Mouse (Mus musculus) urinary bladder, postnatal 4 days (tissue): ENCODE measurements around the gene Proser2.
"Not testable (repeated sequence)": the region's sequence is repeated elsewhere in the genome, so short reads cannot be mapped to it uniquely, and the experiment has no call there.

Experiments used
- DNase-seq, 2 experiments: peaks; one replicate each; pipeline ENCODE4 v3.0.0; 2021 to 2022; ENCODE audit warnings: low spot score in 2 of 2

Proser2 gene

DNA sequence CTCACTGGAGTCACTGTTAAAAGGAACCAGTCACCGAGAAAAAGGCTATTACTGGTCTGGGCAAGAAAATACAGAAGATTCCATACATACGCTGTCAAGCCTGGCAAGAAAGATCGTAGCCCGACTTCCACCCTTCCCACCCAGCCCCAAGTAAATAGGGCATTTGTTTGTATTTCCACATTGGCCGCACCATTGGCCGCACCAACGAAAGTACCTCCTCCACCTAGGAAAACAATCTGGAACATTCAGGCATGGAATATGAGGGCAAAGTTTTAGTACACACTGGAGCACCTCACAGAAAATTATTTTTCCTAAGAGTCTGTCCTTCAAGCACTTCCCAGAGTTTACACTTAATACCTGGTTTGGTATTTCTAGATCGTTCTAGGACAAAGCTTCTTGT is 1.1 kb downstream of the Proser2 start:
- no peak for DNase-seq

GRCm38 (mm10) chr2:6128136-6128805 is 1.7 kb downstream of the Proser2 start:
- DNase-seq = no peak

GRCm38 (mm10) chr2:6123046-6123445 is 7.0 kb downstream of the Proser2 start:
- DNase-seq = no peak

DNA sequence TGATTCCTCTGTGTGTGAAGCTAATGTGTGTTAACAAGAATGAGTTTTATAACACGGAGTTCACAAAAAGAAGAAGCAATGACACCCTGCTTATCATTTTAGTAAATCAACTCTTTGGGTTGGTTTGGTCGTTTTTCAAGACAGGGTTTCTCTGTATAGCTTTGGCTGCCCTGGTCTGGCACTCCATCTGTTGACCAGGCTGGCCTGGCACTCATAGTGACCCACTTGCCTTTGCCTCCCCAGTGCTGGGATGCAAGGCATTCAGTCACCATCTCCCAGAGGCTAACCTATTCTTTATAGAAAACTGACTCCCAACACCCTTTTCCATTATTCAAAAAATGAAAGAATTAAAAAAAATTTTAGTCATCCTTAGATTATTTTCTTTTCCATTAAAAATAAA is 8.9 kb downstream of the Proser2 start:
- DNase-seq = no peak

DNA sequence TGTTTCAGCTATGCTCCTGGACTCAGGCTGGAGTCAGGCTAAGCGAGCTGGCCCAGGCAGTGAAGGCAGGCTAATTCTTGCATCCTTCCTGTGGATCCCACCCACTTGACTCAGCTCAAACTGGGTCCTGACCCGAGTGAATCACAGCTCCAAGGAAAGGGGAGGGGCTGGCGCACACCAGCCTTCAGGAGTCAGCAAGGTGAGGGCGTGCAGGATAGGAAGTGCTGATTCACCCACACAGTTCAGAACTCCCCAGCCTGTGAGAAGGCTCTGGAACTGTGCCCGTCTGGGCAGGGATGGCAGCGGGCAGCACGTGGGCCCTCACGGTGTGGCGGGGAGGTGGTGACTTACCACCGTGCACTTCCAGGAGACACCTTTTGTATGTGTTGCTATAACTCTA is 11.8 kb downstream of the Proser2 start:
- peak; percentile 61 to 63 for DNase-seq

DNA sequence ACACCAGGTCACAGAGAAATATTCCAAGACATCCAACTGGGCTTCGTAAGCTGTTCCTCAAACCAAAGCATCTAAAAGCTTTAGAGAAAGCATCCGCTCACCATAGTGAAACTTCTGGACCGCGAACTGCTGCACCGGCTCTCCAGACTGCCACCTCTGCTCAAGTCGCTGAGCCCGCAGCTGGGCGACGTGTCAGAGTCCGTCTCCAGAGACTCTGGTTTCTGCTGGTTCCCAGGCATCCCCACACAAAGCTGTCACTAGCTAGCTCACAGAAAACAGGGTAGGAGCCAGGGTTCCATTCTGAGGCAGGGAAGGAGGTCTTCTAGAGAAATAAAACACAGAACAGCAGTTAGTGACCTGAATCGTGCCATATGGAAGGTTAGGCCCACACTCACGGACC is 16.2 kb downstream of the Proser2 start:
- DNase-seq = no peak

DNA sequence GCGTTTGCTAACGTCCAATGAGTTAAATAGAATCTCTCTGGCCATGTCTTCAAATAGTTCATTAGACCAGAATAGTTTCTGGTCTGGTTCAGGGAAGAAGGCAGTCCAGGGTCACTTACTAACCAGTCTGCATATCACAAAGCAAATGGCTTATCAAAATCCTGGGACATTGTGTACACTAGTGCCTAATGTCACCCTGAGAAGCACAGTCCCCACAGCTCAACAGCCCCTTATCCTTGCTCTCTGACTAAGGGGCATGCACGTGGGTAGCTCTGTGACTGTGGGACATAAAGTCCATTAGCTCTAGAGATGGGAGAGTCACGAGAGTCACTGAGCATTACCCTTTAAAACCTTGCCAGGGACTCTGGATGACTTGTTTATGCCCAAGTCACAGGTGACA is 17.4 kb downstream of the Proser2 start:
- DNase-seq = peak in 1 of 2 experiments; percentile 16

GRCm38 (mm10) chr2:6105437-6105836 is 24.6 kb downstream of the Proser2 start:
- no peak for DNase-seq

DNA sequence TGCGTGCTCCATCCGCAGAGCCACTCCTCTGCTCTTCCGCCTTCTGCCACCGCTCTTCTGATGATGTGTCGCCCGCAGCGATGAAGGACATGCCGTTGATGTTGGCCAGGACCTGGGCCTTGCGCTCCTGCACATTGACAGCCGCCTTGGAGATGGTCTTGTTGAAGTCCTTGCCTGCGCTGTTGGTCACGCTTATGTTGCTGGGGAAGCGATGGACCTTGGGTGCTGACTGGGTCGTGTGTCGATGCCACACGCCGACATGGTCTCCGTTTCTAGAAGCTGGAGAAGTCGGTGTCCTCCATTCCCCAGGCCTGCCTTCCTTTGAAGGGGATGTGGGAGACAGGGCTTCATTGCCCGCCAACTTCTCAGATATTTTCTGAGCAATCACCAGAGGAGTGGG is 29.3 kb downstream of the Proser2 start:
- no peak for DNase-seq

DNA sequence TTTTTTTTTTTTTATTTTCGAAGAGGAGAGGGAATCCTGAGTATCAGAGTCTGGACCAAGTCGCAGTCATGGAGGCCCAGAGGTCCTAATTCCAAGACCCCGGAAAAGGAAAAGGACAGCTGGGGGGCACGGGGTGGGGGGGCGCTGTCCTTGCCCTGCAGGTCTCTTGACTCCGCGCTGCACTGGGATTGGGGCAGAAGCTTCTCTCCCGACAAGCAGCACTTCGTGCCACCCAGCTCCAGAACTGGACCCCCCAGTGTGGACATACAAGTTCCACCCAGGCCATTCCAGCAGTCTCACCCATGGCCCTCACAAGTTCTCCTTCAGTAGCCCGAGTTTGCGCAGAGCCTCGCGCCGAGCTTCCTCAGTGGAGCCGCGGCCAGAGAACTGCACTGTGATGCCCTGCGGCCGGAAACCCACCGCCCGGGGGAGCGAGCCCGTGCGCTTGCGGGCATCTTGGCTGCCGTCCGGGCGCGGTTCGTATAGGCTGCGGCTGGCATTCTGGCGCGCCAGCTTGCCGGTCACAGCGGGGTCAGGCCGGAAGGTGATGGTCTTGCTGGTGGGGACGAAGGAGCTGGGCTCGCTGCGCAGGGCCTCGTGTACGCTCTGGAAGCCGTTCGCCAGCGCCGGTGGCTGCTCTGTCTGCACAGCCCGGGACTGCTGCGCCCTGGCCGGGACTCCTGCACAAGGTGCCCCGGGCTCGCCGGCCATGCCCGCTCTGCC is 29.8 kb downstream of the Proser2 start:
- no peak for DNase-seq

GRCm38 (mm10) chr2:6099443-6099842 is 30.6 kb downstream of the Proser2 start:
- DNase-seq = no peak

DNA sequence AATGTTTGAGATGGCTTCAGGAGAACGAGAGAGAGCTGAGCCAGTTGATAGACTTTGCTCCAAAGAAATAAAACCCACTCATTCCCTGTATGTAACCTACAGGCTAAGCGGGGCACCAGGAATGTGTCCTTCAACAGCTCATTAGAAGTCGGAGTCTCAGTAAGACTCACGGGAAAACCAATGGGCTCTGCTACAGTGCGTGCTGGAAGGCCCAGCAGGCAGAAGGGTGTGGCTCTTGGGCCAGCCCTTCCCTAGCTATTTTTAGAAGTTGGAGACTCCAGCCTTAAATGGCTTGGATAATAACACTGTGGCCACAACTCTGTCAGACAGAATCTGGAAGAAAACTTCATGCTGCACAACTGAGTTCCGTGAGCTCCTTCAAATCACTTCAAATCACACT is 31.1 kb downstream of the Proser2 start:
- no peak for DNase-seq

DNA sequence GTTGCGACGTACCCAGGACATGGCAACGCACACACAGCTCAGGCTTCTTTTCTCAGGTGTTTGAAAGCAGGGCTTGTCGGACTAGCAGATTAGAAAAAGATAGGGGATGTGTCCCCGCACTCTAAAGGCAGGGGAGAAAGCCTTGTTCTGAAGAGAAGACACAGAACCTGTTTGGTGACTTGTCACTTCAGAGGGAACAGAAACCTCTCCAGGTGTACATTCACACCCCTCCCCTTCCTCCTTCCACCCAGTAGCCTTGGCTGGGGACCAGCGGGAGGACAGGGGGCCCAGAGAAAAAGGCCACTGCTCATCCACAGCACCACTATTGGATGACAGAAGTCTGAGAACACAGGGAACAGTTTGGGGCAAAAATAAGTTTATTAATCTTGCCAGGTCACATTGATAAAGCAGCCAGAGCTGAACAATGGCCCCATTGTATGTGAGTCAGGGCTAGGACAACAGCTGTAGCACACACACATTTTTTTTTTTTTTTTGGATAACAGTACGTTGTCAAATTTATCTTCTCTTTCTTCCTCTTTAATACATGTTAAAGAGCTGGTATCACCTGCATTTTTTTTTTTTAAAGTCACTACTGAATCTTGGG is 32.8 kb downstream of the Proser2 start:
- no peak for DNase-seq

GRCm38 (mm10) chr2:6089941-6090340 is 40.1 kb downstream of the Proser2 start:
- DNase-seq = not testable (repeated sequence)

DNA sequence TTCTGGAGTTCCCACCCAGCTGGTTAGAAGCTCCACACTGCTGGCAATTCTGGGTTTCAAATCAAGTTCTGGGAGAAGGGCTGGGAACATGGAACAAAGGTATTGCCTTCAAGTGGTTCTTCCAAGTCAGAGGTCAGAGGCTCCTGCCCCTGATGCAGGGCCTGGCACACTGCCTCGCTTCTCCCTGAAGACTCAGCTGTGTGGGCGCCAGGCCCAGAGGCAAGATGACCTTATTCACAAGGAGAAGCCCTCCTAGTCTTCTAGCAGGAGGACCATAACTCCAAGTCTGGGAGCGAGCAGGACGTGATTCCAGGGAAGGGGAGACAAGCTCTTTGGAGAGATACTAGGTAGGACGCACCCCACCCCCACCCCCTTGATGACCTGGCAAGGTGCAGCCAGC is 42.9 kb downstream of the Proser2 start:
- DNase-seq = no peak

DNA sequence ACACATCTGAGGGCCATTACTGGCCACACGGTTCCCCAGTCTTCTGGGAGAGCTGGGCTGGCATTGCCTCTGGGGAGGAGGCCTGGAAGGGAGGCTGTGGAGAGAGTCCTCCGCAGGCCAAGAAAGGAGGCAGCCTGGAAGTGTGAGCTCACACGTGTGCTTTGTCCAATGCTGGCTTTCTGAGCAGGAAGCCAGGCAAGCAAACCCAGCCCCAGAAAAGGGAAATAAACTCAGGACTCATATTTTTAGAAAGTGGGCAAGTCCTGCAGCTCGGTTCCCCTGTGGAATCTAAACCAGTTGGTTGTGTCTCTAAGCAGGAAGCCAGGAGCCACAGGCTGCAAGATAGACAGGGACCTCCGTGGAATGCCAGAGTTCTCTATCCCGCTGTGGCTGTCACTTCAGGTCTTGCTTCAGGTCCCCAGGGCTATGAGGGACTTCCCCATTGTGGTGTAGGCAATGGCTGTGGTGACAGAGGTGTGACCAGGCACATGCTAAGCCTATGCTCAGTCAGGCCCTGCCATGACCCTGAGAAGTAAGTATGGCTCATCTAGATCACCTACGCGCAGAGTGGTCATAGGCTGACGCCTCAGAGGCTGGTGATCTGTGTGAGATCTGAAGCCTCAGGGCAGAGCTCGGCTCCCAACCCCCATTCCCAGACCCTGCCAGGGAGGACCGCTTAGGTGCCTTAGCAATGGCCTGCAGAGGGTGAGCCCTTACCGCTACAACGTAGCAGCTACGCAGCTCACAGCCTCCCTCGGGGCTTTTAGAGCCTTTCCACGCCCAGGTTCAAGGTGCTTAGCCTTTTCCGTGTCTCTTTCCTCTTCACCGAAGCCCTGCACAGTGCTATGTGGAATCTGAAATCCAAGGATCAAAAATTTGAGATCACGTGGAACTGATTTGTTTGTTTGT is 44.1 kb downstream of the Proser2 start:
- no peak for DNase-seq

DNA sequence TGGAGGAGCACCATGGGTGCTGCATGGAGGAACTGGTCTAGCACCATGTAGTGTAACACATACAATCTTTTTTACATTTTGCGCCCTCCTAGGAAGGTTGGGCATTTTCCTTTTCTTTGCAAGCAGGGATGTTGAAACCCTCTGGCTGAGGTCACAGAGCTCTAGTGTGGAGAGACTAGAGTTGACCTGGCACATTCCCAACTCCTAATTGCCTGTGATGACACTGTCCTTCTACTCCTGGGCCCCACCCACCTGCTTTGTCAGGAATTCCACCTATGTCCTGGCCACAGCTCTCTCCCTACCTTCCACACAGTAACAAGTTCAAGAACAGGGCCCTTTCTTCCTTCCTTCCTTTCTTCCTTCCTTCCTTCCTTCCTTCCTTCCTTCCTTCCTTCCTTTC is 46.3 kb downstream of the Proser2 start:
- no peak for DNase-seq

- no peak for DNase-seq
Observed at GRCm38 (mm10) chr2:6082615-6083014, 47.4 kb downstream of the Proser2 start.

GRCm38 (mm10) chr2:6081108-6081507 is 48.9 kb downstream of the Proser2 start:
- no peak for DNase-seq

DNA sequence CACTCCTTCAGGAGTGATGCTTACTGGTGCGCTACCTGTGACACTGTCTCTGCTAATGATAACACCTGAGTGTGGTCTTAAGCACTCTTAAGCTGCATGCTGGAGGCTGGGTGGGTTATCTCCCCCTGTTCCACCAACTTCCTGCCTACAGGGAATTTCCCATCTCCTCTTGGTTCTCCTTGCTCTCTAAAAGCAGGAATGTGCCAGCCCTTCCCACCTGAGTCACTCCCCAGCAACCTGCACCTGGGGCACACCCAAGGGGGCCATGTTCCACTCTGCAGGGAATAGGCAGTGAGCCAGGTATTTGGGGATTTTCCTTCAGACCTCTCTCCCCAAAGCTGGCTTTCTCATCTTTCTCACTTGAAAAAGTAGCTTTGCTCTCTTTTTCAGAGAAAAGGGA is 50.0 kb downstream of the Proser2 start:
- DNase-seq = peak in 1 of 2 experiments; percentile 53

DNA sequence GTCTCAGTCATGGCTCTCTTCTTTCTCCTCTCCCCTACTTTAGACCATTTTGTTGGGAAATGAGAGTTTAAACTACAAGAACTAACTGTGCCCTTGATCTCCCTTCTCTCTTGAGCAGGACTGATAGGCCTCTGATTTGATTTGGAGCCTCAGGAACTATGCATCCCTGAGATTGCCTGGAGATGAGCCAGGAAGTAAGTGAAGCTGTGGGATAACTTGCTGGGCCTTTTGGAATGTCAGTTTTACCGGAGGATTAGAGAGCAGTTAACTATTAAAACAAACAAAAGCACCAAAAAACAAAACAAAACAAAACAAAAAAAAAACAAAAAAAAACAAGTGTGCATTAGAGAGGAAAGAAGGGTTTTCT is 54.5 kb downstream of the Proser2 start:
- DNase-seq = no peak

- peak; percentile 45 to 68 for DNase-seq
Observed at GRCm38 (mm10) chr2:6074891-6075529, 55.0 kb downstream of the Proser2 start.
